Mouse (Mus musculus) CH12.LX (cell line): ENCODE measurements around the gene Il16. TPM values are rescaled to one million over a fixed set of nuclear protein-coding genes. Genes with fewer than 3 reads are reported as not detected.

ENCODE experiments used
- DNase-seq: peaks from one replicate; pipeline ENCODE4 v3.0.0-alpha.2; 2013; ENCODE audit errors: extremely low read depth
- H3K27ac ChIP-seq: 2 replicates; pipeline ENCODE4 v1.5.1; 2012; ENCODE audit warnings: low read depth, mild to moderate bottlenecking, control low read depth, moderate library complexity; ENCODE audit not compliant: insufficient read depth
- H3K27me3 ChIP-seq: replicated peaks from 2 replicates; pipeline ENCODE3; 2012; ENCODE audit warnings: inconsistent platforms
- H3K36me3 ChIP-seq, 2 experiments: replicated peaks in 1 of 2; 2 replicates each; pipeline versions ENCODE3 to v1.6.1; 2012; ENCODE audit warnings: inconsistent platforms in 1 of 2, low read length in 1 of 2, mild to moderate bottlenecking in 1 of 2, mixed read lengths in 1 of 2, moderate library complexity in 1 of 2; ENCODE audit not compliant: control insufficient read depth in 1 of 2, insufficient read depth in 1 of 2
- H3K4me1 ChIP-seq, 2 experiments: 2 replicates each; pipeline ENCODE4 v1.6.1; 2012; ENCODE audit warnings: inconsistent platforms in 1 of 2, moderate library complexity in 1 of 2; ENCODE audit not compliant: insufficient read depth in 2 of 2, control insufficient read depth in 1 of 2
- H3K4me2 ChIP-seq: 2 replicates; pipeline ENCODE4 v1.6.1; 2012; ENCODE audit warnings: low read depth, mild to moderate bottlenecking, control low read depth; ENCODE audit not compliant: poor library complexity, insufficient read depth, severe bottlenecking
- H3K4me3 ChIP-seq, 3 experiments: fragments of 150-350 bp in 1 of 3; sonication (generic) in 1 of 3; replicated peaks in 1 of 3; 2 replicates each; pipeline versions ENCODE3 to v1.5.1; 2011 to 2012; ENCODE audit warnings: low read depth in 2 of 3, low read length in 2 of 3, mild to moderate bottlenecking in 2 of 3, moderate library complexity in 2 of 3, control low read depth in 1 of 3, improper control_type of control experiment in 1 of 3, inconsistent platforms in 1 of 3, mixed read lengths in 1 of 3; ENCODE audit not compliant: poor library complexity in 1 of 3
- H3K79me2 ChIP-seq: replicated peaks from 2 replicates; pipeline ENCODE4 v1.6.1; 2012; ENCODE audit warnings: mild to moderate bottlenecking, moderate library complexity; ENCODE audit not compliant: control insufficient read depth, poor library complexity, insufficient read depth, severe bottlenecking; ENCODE audit errors: extremely low read depth
- H3K9ac ChIP-seq: 2 replicates; pipeline ENCODE4 v1.6.1; 2012; ENCODE audit warnings: low read depth, mild to moderate bottlenecking, control low read depth, moderate library complexity; ENCODE audit not compliant: insufficient read depth
- H3K9me3 ChIP-seq: replicated peaks from 2 replicates; pipeline ENCODE3; 2012; ENCODE audit warnings: low read length, inconsistent platforms, mixed read lengths
- BHLHE40 ChIP-seq: IDR thresholded peaks from 2 replicates; pipeline ENCODE4 v1.6.1; 2011; ENCODE audit warnings: mild to moderate bottlenecking, low read depth, low read length, improper control_type of control experiment
- CTCF ChIP-seq, 2 experiments: IDR thresholded peaks in 1 of 2; conservative IDR thresholded peaks in 1 of 2; 2 replicates each; pipeline ENCODE4 v1.5.1; 2011 to 2012; ENCODE audit warnings: low read depth in 2 of 2, low read length in 2 of 2, improper control_type of control experiment in 1 of 2, inconsistent platforms in 1 of 2, mild to moderate bottlenecking in 1 of 2, moderate library complexity in 1 of 2
- ELF1 ChIP-seq: IDR thresholded peaks from 2 replicates; pipeline ENCODE4 v1.6.1; 2014; ENCODE audit warnings: low read depth, mild to moderate bottlenecking, inconsistent platforms, low read length, improper control_type of control experiment
- ETS1 ChIP-seq: conservative IDR thresholded peaks from 2 replicates; pipeline ENCODE4 v1.6.1; 2012; ENCODE audit warnings: low read depth, mild to moderate bottlenecking, inconsistent platforms, low read length, improper control_type of control experiment, moderate library complexity
- IRF4 ChIP-seq: IDR thresholded peaks from 2 replicates; pipeline ENCODE4 v1.6.1; 2014; ENCODE audit warnings: low read depth, mild to moderate bottlenecking, inconsistent platforms, low read length, improper control_type of control experiment
- JUND ChIP-seq: conservative IDR thresholded peaks from 2 replicates; pipeline ENCODE4 v1.6.1; 2011; ENCODE audit warnings: low read depth, low read length, improper control_type of control experiment
- MAFK ChIP-seq: IDR thresholded peaks from 2 replicates; pipeline ENCODE4 v1.6.1; 2011; ENCODE audit warnings: low read length, improper control_type of control experiment; ENCODE audit not compliant: insufficient replicate concordance
- MAX ChIP-seq: IDR thresholded peaks from 2 replicates; pipeline ENCODE4 v1.6.1; 2011; ENCODE audit warnings: low read length, improper control_type of control experiment
- MXI1 ChIP-seq: IDR thresholded peaks from 2 replicates; pipeline ENCODE4 v1.6.1; 2011; ENCODE audit warnings: mild to moderate bottlenecking, low read depth, low read length, improper control_type of control experiment
- MYC ChIP-seq: IDR thresholded peaks from 2 replicates; pipeline ENCODE4 v1.6.1; 2011; ENCODE audit warnings: low read depth, mild to moderate bottlenecking, improper control_type of control experiment, low read length
- NELFE ChIP-seq: IDR thresholded peaks from 2 replicates; pipeline ENCODE4 v1.6.1; 2011; ENCODE audit warnings: low read depth, low read length, improper control_type of control experiment
- NRF1 ChIP-seq: IDR thresholded peaks from 2 replicates; pipeline ENCODE4 v1.6.1; 2014; ENCODE audit warnings: low read depth, mild to moderate bottlenecking, inconsistent platforms, low read length, improper control_type of control experiment, moderate library complexity
- RAD21 ChIP-seq: IDR thresholded peaks from 2 replicates; pipeline ENCODE4 v1.6.1; 2011; ENCODE audit warnings: low read depth, mild to moderate bottlenecking, low read length, improper control_type of control experiment, moderate library complexity
- RCOR1 ChIP-seq: conservative IDR thresholded peaks from 2 replicates; pipeline ENCODE4 v1.6.1; 2012; ENCODE audit warnings: low read depth, mild to moderate bottlenecking, inconsistent platforms, low read length, improper control_type of control experiment
- SIN3A ChIP-seq: IDR thresholded peaks from 2 replicates; pipeline ENCODE4 v1.6.1; 2012; ENCODE audit warnings: low read length, improper control_type of control experiment, inconsistent platforms
- TBP ChIP-seq: conservative IDR thresholded peaks from 2 replicates; pipeline ENCODE4 v1.6.1; 2011; ENCODE audit warnings: low read depth, low read length, improper control_type of control experiment
- TCF12 ChIP-seq: IDR thresholded peaks from 2 replicates; pipeline ENCODE4 v1.6.1; 2014; ENCODE audit warnings: low read depth, mild to moderate bottlenecking, inconsistent platforms, low read length, improper control_type of control experiment
- UBTF ChIP-seq: IDR thresholded peaks from 2 replicates; pipeline ENCODE4 v1.6.1; 2012; ENCODE audit warnings: low read depth, mild to moderate bottlenecking, inconsistent platforms, low read length, improper control_type of control experiment, moderate library complexity
- USF1 ChIP-seq: IDR thresholded peaks from 2 replicates; pipeline ENCODE4 v1.6.1; 2014; ENCODE audit warnings: low read depth, mild to moderate bottlenecking, inconsistent platforms, low read length, improper control_type of control experiment
- USF2 ChIP-seq: conservative IDR thresholded peaks from 2 replicates; pipeline ENCODE4 v1.6.1; 2011; ENCODE audit warnings: low read depth, low read length, improper control_type of control experiment
- ZC3H11A ChIP-seq: IDR thresholded peaks from 2 replicates; pipeline ENCODE4 v1.6.1; 2012; ENCODE audit warnings: low read depth, mild to moderate bottlenecking, inconsistent platforms, low read length, improper control_type of control experiment
- ZNF384 ChIP-seq: IDR thresholded peaks from 2 replicates; pipeline ENCODE4 v1.6.1; 2012; ENCODE audit warnings: low read depth, low read length, improper control_type of control experiment, inconsistent platforms
- dilution Hi-C: fragments of 300-500 bp; cut with MboI; formaldehyde crosslinking; loops from 2 replicates; pipeline ENCODE4 v1.14.3; 2020; ENCODE audit warnings: low sequenced_read_pairs; ENCODE audit not compliant: extremely low pct_unique_long_range_greater_than_20kb, extremely low pct_ligation_motif_present
- in situ Hi-C: fragments of 300-500 bp; cut with MboI; formaldehyde crosslinking; loops from 3 replicates; pipeline ENCODE4 v1.14.3; 2019; ENCODE audit warnings: low sequenced_read_pairs, low pct_ligation_motif_present, low pct_unique_long_range_greater_than_20kb, mixed read lengths
- polyA plus RNA-seq: library from polyadenylated mRNA; unstranded; fragments of >175 nt; gene quantifications from 2 replicates; pipeline ENCODE4 v1.2.1, GENCODE M21; 2012; ENCODE audit warnings: low read depth; ENCODE audit not compliant: insufficient read length
- total RNA-seq, 2 experiments: library from RNA; depleted of rRNA; stranded (reverse); fragments of 300-350 nt in 1 of 2; fragments of >200 nt in 1 of 2; gene quantifications; 2 replicates each; pipeline ENCODE4 v1.2.3; 2012 to 2014

Il16 gene
- total and polyA plus RNA-seq, 3 experiments = 39.8 to 62.1 (median 55.5) TPM

DNA sequence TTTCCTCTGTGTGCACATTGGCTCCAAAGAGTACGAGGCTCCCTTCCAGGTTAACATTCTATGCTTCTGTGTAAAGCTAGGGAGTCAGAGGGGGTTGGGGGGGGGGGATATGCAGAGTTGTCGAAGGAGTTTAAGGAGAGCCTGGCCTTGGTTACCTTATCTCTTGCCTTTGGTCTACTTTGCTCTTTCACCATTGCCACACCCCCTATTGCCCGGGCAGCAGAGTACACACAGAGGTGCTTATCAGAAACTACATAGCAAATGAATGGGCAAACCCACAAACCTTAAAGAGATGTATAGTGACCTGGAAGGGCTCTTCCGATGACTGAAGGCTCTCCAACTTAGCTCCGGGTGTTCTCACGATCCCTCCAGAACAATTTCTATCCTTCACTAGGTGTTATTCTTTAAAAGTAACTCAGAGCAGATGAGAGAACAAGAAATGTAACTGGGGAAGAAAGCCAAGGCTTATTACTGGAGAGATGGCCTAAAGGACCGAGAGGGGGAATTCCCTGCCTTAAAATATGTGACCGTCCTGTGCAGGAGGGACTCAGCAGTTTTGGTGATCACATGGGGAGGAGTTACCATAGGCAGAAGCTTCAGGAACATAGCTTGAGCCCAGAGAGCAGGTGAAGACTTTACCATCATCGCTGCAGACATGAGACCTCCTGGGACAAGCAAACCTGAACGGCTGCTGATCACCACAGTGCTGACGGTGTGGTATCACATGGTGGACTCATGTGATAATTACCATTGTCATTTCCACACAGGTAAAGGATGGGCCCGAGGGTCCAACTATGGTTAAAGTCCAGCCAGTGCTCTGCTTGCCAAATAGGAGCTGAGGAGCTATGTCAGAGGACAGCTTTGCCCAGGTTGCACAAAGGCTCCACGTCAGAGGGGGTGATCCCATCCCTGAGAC is 146.3 kb downstream of the Il16 start:
- in situ Hi-C loops = no loop called here
- Histone ChIP-seq H3K36me3 (peaks cover 0 to 25% of the 10 kb centered on the region in 2 experiments), H3K9ac (peak overlapping the region; percentile 49), H3K79me2 (no peaks in the 10 kb centered on the region), H3K9me3 (no peaks in the 10 kb centered on the region), H3K4me2 (peak overlapping the region; percentile 62), H3K4me1 (peaks cover 28 to 58% of the 10 kb centered on the region in 2 experiments), H3K27ac (peak overlapping the region; percentile 80)
- dilution Hi-C loops = no loop called here
- 0 out of 2 replicates have a peak, but pooled peaks have one; percentile 24 for TF ChIP-seq MYC
- TF ChIP-seq RAD21 = no peak
- peak; percentile 67; the same call in 1 of the 2 replicates for TF ChIP-seq MAFK
- TF ChIP-seq USF1 = peak; percentile 51
- no peak for TF ChIP-seq NELFE
- peak; percentile 43; the same call in 1 of the 2 replicates for TF ChIP-seq SIN3A
- peak; percentile 31; the same call in 1 of the 2 replicates for TF ChIP-seq BHLHE40
- 0 out of 2 replicates have a peak, but pooled peaks have one; percentile 51 for TF ChIP-seq TBP
- peak; percentile 30; the same call in 1 of the 2 replicates for TF ChIP-seq MAX
- no peak for TF ChIP-seq IRF4
- peak; percentile 40 for TF ChIP-seq USF2
- no peak for TF ChIP-seq RCOR1
- TF ChIP-seq JUND = no peak
- no peak; the same call in 1 of the 2 replicates for TF ChIP-seq TCF12
- TF ChIP-seq ZC3H11A = no peak
- no peak for TF ChIP-seq NRF1
- no peak for TF ChIP-seq UBTF
- TF ChIP-seq ETS1 = peak; percentile 19; the same call in 1 of the 2 replicates
- TF ChIP-seq MXI1 = 0 out of 2 replicates have a peak, but pooled peaks have one; percentile 6
- no peak for TF ChIP-seq ELF1
- TF ChIP-seq ZNF384 = no peak
- TF ChIP-seq CTCF (conservative IDR thresholded peaks at IDR 0.05 in 1 of 2, IDR thresholded peaks at IDR 0.05 in 1 of 2; ENCODE audit: low read depth in 2 of 2, low read length in 2 of 2) = 0 out of 4 replicates have a peak, but pooled peaks of 1 of the 2 experiments have one; percentile 13
- TF ChIP-seq, all 38 proteins: peak for 11
- peak overlapping the region; percentile 10 to 45 (median 42) for H3K4me3 ChIP-seq
- no peaks in the 10 kb centered on the region for H3K27me3 ChIP-seq
- DNase-seq = peak; percentile 86
